Mouse (Mus musculus): ENCODE results near the gene Crim1. TPM values are rescaled to one million over a fixed set of nuclear protein-coding genes. Genes with fewer than 3 reads are reported as not detected.
A peak's percentile ranks its signal among the peaks of the same experiment; 100 is the strongest.

Crim1 gene
- polyA plus RNA-seq, 1 experiment from 2014 or later: 5.2 TPM

DNA sequence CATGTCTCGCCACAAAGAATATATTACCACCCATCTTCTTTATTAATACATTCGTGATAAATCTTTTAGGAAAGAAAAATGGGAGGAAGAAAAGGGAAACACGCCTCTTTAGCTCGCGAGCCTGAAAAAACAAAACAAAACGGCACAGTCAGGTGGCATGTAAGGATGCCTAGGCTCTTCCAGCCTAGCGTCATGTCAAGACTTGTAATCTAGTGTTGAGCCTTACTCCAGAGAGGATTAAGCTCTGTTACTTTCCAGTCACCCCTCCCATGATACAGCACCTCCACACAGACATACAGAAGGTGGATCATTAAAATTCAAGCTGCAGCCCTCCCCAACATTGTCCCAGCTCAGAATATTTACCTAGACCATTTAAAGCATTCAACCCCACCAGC lies 820 bp upstream of the Crim1 start:
- ATAC-seq (ENCODE audit: insufficient read depth, low FRiP score, low read depth): no peak
- Histone ChIP-seq H3K9ac (no peak overlapping the region), H3K9me3 (no peaks in the 10 kb centered on the region), H3K4me2 (peak overlapping the region; percentile 97), H3K27me3 (replicated peaks) (no peaks in the 10 kb centered on the region), H3K4me3 (replicated peaks) (peak overlapping the region; percentile 86), H3K27ac (0 out of 2 replicates have a peak overlapping the region, but pooled peaks have one; percentile 89), H3K36me3 (no peaks in the 10 kb centered on the region), H3K4me1 (peaks cover 24% of the 10 kb centered on the region)
- 11% methylated on average over 7 of the region's 7 CpGs for WGBS

DNA sequence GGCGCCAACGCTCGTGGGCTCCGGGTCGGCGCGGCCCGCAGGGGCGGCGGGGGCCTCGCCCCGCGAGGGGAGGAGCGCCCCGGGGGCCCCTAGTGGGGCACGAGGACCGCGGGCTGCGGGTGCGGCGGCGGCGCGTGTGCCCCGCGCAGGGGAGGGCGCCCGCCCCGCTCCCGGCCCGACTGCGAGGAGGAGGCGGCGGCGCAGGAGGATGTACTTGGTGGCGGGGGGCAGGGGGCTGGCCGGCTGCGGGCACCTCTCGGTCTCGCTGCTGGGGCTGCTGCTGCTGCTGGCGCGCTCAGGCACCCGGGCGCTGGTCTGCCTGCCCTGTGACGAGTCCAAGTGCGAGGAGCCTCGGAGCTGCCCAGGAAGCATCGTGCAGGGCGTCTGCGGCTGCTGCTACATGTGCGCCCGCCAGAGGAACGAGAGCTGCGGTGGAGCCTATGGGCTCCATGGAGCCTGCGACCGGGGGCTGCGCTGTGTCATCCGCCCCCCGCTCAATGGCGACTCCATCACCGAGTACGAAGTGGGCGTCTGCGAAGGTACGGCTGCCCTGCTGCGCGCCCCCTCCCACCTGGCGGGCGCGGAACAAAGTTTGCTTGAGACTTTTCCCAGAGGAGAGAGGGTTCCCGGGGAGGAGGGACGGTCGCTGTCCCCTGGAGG lies 643 bp downstream of the Crim1 start:
- H3K27ac ChIP-seq: peak overlapping the region; percentile 96
- H3K9ac ChIP-seq: peak overlapping the region; percentile 73
- H3K27me3 ChIP-seq (replicated peaks): no peaks in the 10 kb centered on the region
- 0% methylated on average over 56 of the region's 73 CpGs for WGBS
- peaks cover 24% of the 10 kb centered on the region for H3K4me1 ChIP-seq
- no peaks in the 10 kb centered on the region for H3K9me3 ChIP-seq
- ATAC-seq (ENCODE audit: insufficient read depth, low FRiP score, low read depth): peak; percentile 15
- no peaks in the 10 kb centered on the region for H3K36me3 ChIP-seq
- peak overlapping the region; percentile 86 for H3K4me3 ChIP-seq (replicated peaks)
- peak overlapping the region; percentile 97 for H3K4me2 ChIP-seq

GRCm38 (mm10) chr17:78201221-78202058 lies 1.4 kb downstream of the Crim1 start:
- WGBS: under 1% methylated on average over 39 of the region's 39 CpGs
- Histone ChIP-seq H3K27ac (peak overlapping the region; percentile 96; the same call in 1 of the 2 replicates), H3K36me3 (no peaks in the 10 kb centered on the region), H3K27me3 (replicated peaks) (no peaks in the 10 kb centered on the region), H3K4me1 (peaks cover 29% of the 10 kb centered on the region), H3K9me3 (no peaks in the 10 kb centered on the region), H3K9ac (peak overlapping the region; percentile 73), H3K4me3 (replicated peaks) (peak overlapping the region; percentile 86), H3K4me2 (peak overlapping the region; percentile 97)
- ATAC-seq (ENCODE audit: insufficient read depth, low FRiP score, low read depth): peak; percentile 62

DNA sequence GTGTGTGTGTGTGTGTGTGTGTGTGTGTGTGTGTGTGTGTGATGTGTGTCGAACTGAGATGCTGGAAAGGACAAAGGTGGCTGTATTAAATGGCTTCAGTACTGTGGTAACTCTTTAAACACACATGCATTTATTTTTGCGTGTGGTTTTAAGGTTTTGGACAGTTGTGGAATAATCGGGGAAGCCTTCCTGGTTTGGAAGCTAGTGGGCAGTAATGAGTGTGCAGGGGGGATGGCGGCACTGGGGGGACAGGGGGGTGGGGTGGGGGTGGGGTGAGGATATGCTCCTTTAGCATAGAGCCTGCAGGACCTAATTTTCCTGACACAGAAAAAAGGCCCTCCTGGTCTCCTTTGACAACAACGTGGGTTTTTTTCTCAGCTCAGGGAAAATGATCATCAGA lies 2.2 kb downstream of the Crim1 start:
- ATAC-seq (ENCODE audit: insufficient read depth, low FRiP score, low read depth): no peak
- H3K36me3 ChIP-seq: no peaks in the 10 kb centered on the region
- no peak overlapping the region for H3K9ac ChIP-seq
- 10% methylated on average over 5 of the region's 5 CpGs for WGBS
- H3K27me3 ChIP-seq (replicated peaks): no peaks in the 10 kb centered on the region
- H3K4me3 ChIP-seq (replicated peaks): peak overlapping the region; percentile 86
- H3K4me2 ChIP-seq: peak overlapping the region; percentile 97
- no peaks in the 10 kb centered on the region for H3K9me3 ChIP-seq
- peaks cover 36% of the 10 kb centered on the region for H3K4me1 ChIP-seq
- H3K27ac ChIP-seq: no peak overlapping the region

- Histone ChIP-seq H3K9me3 (no peaks in the 10 kb centered on the region), H3K36me3 (no peaks in the 10 kb centered on the region), H3K4me1 (peaks cover 40% of the 10 kb centered on the region), H3K27me3 (replicated peaks) (no peaks in the 10 kb centered on the region), H3K9ac (no peak overlapping the region), H3K4me2 (peak overlapping the region; percentile 97), H3K27ac (no peak overlapping the region), H3K4me3 (replicated peaks) (peak overlapping the region; percentile 86; the same call in 1 of the 2 replicates)
- no peak for ATAC-seq (ENCODE audit: insufficient read depth, low FRiP score, low read depth)
- 48% methylated on average over 3 of the region's 3 CpGs for WGBS
Measured at GRCm38 (mm10) chr17:78202756-78203155, 2.7 kb downstream of the Crim1 start.

GRCm38 (mm10) chr17:78203478-78203877 lies 3.4 kb downstream of the Crim1 start:
- WGBS: 43% methylated on average over 5 of the region's 5 CpGs
- Histone ChIP-seq H3K36me3 (no peaks in the 10 kb centered on the region), H3K27me3 (replicated peaks) (no peaks in the 10 kb centered on the region), H3K4me1 (peaks cover 40% of the 10 kb centered on the region), H3K27ac (no peak overlapping the region), H3K9me3 (no peaks in the 10 kb centered on the region), H3K9ac (no peak overlapping the region), H3K4me3 (replicated peaks) (no peak overlapping the region), H3K4me2 (no peak overlapping the region)
- ATAC-seq (ENCODE audit: insufficient read depth, low FRiP score, low read depth): no peak

- WGBS: 15% methylated on average over 2 of the region's 2 CpGs
- no peaks in the 10 kb centered on the region for H3K36me3 ChIP-seq
- peaks cover 28% of the 10 kb centered on the region for H3K4me1 ChIP-seq
Measured at GRCm38 (mm10) chr17:78206421-78206820, 6.4 kb downstream of the Crim1 start.

DNA sequence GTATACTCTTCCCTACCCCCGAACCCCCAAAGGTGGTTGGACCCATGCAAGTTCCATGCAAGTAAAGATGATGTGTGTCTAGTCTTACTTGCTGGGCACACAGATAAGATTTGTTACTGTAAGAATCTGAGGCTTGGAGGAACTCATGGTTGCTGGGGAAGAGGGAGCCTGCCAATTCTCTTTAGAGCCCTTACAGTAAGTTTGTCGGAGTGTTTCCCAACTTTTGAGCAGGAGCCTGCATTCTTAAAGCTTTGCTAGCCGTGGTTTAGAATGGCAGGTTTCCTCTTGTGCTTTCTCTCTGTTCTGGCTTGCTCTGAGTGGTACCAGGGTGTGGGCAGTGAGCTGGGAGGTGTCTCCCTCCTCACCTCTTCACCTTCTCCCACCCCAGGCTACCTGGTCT lies 7.2 kb downstream of the Crim1 start:
- ATAC-seq (ENCODE audit: insufficient read depth, low FRiP score, low read depth): no peak
- Histone ChIP-seq H3K27ac (no peak overlapping the region), H3K27me3 (replicated peaks) (no peaks in the 10 kb centered on the region), H3K36me3 (no peaks in the 10 kb centered on the region), H3K9ac (no peak overlapping the region), H3K4me3 (replicated peaks) (no peak overlapping the region), H3K4me1 (peaks cover 24% of the 10 kb centered on the region), H3K4me2 (no peak overlapping the region), H3K9me3 (no peaks in the 10 kb centered on the region)
- 59% methylated on average over 3 of the region's 3 CpGs for WGBS

More at GRCm38 (mm10) chr17:78206421-78206820, 6.4 kb downstream of the Crim1 start:
- no peak overlapping the region for H3K4me2 ChIP-seq
- no peaks in the 10 kb centered on the region for H3K9me3 ChIP-seq
- no peak for ATAC-seq (ENCODE audit: insufficient read depth, low FRiP score, low read depth)
- no peak overlapping the region for H3K27ac ChIP-seq
- H3K27me3 ChIP-seq (replicated peaks): no peaks in the 10 kb centered on the region
- no peak overlapping the region for H3K9ac ChIP-seq
- no peak overlapping the region for H3K4me3 ChIP-seq (replicated peaks)

DNA sequence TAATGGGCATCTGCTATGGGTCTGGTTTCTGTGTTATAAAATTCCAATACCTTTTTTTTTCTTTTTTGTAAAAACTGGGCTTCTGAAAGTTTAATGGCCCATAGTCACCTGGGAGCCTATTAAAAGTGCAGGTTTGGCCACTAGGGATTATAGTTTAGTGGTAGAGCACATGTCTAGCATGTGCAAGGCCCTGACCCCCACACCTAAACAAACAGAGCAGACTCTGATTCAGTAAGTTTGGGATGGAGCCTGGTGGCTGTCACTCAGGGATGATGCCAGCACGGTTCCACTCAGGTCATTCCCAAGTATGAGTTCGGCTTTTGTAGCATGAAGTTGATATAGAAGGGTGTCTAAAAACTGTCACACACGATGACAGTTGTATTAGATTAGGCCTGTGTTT lies 8.8 kb downstream of the Crim1 start:
- no peak for ATAC-seq (ENCODE audit: insufficient read depth, low FRiP score, low read depth)
- Histone ChIP-seq H3K4me2 (no peak overlapping the region), H3K4me1 (peaks cover 20% of the 10 kb centered on the region), H3K9ac (no peak overlapping the region), H3K27me3 (replicated peaks) (no peaks in the 10 kb centered on the region), H3K36me3 (no peaks in the 10 kb centered on the region), H3K27ac (no peak overlapping the region), H3K4me3 (replicated peaks) (no peak overlapping the region), H3K9me3 (no peaks in the 10 kb centered on the region)
- 58% methylated on average over 3 of the region's 3 CpGs for whole genome bisulfite sequencing

DNA sequence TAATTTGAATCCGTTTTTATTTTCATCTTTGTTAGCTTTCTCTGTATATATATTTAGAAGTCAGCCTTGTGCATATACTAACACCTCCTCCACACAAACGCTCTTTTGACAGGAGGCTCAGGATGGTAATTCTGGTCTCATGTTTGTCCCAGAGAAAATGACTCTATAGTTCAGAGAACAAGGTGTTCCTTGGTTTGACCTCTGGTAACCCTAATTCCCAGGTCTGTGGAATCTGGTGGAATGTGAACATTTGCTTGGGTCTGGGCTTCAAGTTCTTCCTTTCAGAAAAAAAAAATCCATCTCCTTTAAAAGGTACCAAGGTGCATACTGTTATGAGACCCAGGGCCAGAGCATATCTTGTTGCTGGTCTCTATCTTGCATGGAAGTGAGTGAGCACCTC lies 9.6 kb downstream of the Crim1 start:
- H3K9me3 ChIP-seq: no peaks in the 10 kb centered on the region
- no peak overlapping the region for H3K27ac ChIP-seq
- ATAC-seq (ENCODE audit: insufficient read depth, low FRiP score, low read depth): no peak
- 72% methylated on average over 2 of the region's 2 CpGs for WGBS
- H3K4me3 ChIP-seq (replicated peaks): no peak overlapping the region
- no peak overlapping the region for H3K4me2 ChIP-seq
- H3K9ac ChIP-seq: no peak overlapping the region
- H3K27me3 ChIP-seq (replicated peaks): no peaks in the 10 kb centered on the region
- H3K4me1 ChIP-seq: peaks cover 20% of the 10 kb centered on the region
- no peaks in the 10 kb centered on the region for H3K36me3 ChIP-seq

GRCm38 (mm10) chr17:78211881-78212280 lies 11.8 kb downstream of the Crim1 start:
- no peaks in the 10 kb centered on the region for H3K27me3 ChIP-seq (replicated peaks)
- no peak overlapping the region for H3K4me2 ChIP-seq
- H3K9ac ChIP-seq: no peak overlapping the region
- no peak overlapping the region for H3K27ac ChIP-seq
- 48% methylated on average over 5 of the region's 5 CpGs for WGBS
- H3K9me3 ChIP-seq: no peaks in the 10 kb centered on the region
- H3K4me3 ChIP-seq (replicated peaks): no peak overlapping the region
- H3K4me1 ChIP-seq: peaks cover 10% of the 10 kb centered on the region; the same call in 1 of the 2 replicates
- no peak for ATAC-seq (ENCODE audit: insufficient read depth, low FRiP score, low read depth)
- no peaks in the 10 kb centered on the region for H3K36me3 ChIP-seq

- Histone ChIP-seq H3K4me1 (peaks cover 7% of the 10 kb centered on the region; the same call in 1 of the 2 replicates), H3K9me3 (no peaks in the 10 kb centered on the region), H3K27me3 (replicated peaks) (no peaks in the 10 kb centered on the region), H3K4me2 (no peak overlapping the region), H3K36me3 (no peaks in the 10 kb centered on the region), H3K4me3 (replicated peaks) (no peak overlapping the region), H3K27ac (peak overlapping the region; percentile 51; the same call in 1 of the 2 replicates), H3K9ac (no peak overlapping the region)
- WGBS: 43% methylated on average over 6 of the region's 6 CpGs
- ATAC-seq (ENCODE audit: insufficient read depth, low FRiP score, low read depth): no peak
Measured at GRCm38 (mm10) chr17:78213128-78213527, 13.1 kb downstream of the Crim1 start.

Measured in stomach, embryonic 15.5 days (tissue).